Mouse (Mus musculus) MEL (cell line): ENCODE measurements at regions not wholly inside any gene's neighbourhood (a gene's known extent, or its start where the extent isn't known, plus 50 kb on each side); places are given as distances from the start of the nearest gene placed in this dataset.

Experiments
- BHLHE40 ChIP-seq: IDR thresholded peaks from 2 replicates; pipeline ENCODE4 v1.6.1; 2012; ENCODE audit warnings: low read depth, mild to moderate bottlenecking, inconsistent platforms, low read length, improper control_type of control experiment, borderline replicate concordance
- CHD2 ChIP-seq: IDR thresholded peaks from 2 replicates; pipeline ENCODE4 v1.6.1; 2011; ENCODE audit warnings: low read length, improper control_type of control experiment
- CTCF ChIP-seq, 3 experiments: IDR thresholded peaks in 2 of 3; conservative IDR thresholded peaks in 1 of 3; 2 replicates each; pipeline ENCODE4 v1.5.1; 2011 to 2012; ENCODE audit warnings: low read length in 3 of 3, low read depth in 2 of 3, mild to moderate bottlenecking in 2 of 3, improper control_type of control experiment in 1 of 3, inconsistent platforms in 1 of 3, mixed read lengths in 1 of 3, moderate library complexity in 1 of 3; ENCODE audit not compliant: control insufficient read depth in 1 of 3, insufficient read depth in 1 of 3, poor library complexity in 1 of 3, severe bottlenecking in 1 of 3
- EP300 ChIP-seq, 2 experiments: IDR thresholded peaks; 2 replicates each; pipeline ENCODE4 v1.6.1; 2011; ENCODE audit warnings: improper control_type of control experiment in 2 of 2, low read length in 2 of 2, low read depth in 1 of 2, mild to moderate bottlenecking in 1 of 2
- MAFK ChIP-seq: IDR thresholded peaks from 2 replicates; pipeline ENCODE4 v1.6.1; 2011; ENCODE audit warnings: low read depth, mild to moderate bottlenecking, low read length, improper control_type of control experiment, borderline replicate concordance
- MXI1 ChIP-seq: IDR thresholded peaks from 2 replicates; pipeline ENCODE4 v1.6.1; 2011; ENCODE audit warnings: mild to moderate bottlenecking, low read depth, low read length, improper control_type of control experiment
- NELFE ChIP-seq: IDR thresholded peaks from 2 replicates; pipeline ENCODE4 v1.6.1; 2011; ENCODE audit warnings: low read depth, low read length, improper control_type of control experiment
- POLR2A ChIP-seq, 2 experiments: IDR thresholded peaks; 2 replicates each; pipeline ENCODE4 v1.6.1; 2011 to 2012; ENCODE audit warnings: low read length in 2 of 2, mild to moderate bottlenecking in 2 of 2, control low read depth in 1 of 2, improper control_type of control experiment in 1 of 2, low read depth in 1 of 2, moderate library complexity in 1 of 2; ENCODE audit not compliant: control insufficient read depth in 1 of 2, insufficient read depth in 1 of 2, poor library complexity in 1 of 2
- POLR2AphosphoS2 ChIP-seq: IDR thresholded peaks from 2 replicates; pipeline ENCODE4 v1.6.1; 2011; ENCODE audit warnings: low read length, improper control_type of control experiment
- SMC3 ChIP-seq: IDR thresholded peaks from 2 replicates; pipeline ENCODE4 v1.6.1; 2011; ENCODE audit warnings: low read depth, low read length, improper control_type of control experiment
- ZC3H11A ChIP-seq: IDR thresholded peaks from 2 replicates; pipeline ENCODE4 v1.6.1; 2012; ENCODE audit warnings: low read depth, mild to moderate bottlenecking, inconsistent platforms, low read length, improper control_type of control experiment

DNA sequence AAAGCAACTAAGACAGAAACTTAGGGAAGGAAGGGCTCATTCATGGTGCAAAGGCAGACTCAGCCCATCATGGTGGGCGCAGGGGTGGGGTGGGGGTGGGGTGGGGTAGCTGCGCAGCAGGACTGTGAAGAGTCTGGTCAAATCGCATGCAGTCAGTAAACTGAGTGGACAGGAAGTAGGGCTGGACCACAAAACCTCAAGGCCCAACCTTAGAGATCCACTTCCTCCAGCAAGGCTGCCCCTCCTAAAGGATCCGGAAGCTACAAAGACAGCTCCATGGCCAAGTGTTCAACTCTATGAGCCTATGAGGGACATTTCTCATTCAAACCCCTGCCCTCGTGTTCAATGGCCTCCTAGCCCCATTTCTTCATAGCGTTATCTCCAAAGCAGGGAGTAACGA is 292.6 kb upstream of the Stt3b start:
- TF ChIP-seq MAFK (no peak), SMC3 (no peak), BHLHE40 (no peak), EP300 (IDR thresholded peaks at IDR 0.05; ENCODE audit: low read depth in 1 of 2, low read length in 2 of 2) (no peak), CTCF (IDR thresholded peaks at IDR 0.05 in 2 of 3, conservative IDR thresholded peaks at IDR 0.05 in 1 of 3; ENCODE audit: control insufficient read depth in 1 of 3, insufficient read depth in 1 of 3, low read depth in 2 of 3, low read length in 3 of 3, poor library complexity in 1 of 3, severe bottlenecking in 1 of 3) (no peak), NELFE (no peak), POLR2AphosphoS2 (no peak), POLR2A (IDR thresholded peaks at IDR 0.05; ENCODE audit: control insufficient read depth in 1 of 2, insufficient read depth in 1 of 2, low read depth in 1 of 2, low read length in 2 of 2, poor library complexity in 1 of 2) (no peak), MXI1 (no peak), CHD2 (no peak), ZC3H11A (no peak)
